Mouse (Mus musculus) Patski (cell line): Measurements from ENCODE around the gene Adra1d. TPM values are rescaled to one million over a fixed set of nuclear protein-coding genes. Genes with fewer than 3 reads are reported as not detected.

Experiments used
- ATAC-seq: fragments of 100-300 bp; one replicate; pipeline ENCODE4 v1.8.0; 2021
- CTCF ChIA-PET: fragments of 350-600 bp; sonication (Branson Sonifier 250); formaldehyde crosslinking; loops from one replicate; lab custom pipeline; 2022; ENCODE audit warnings: inconsistent platforms; lab: Charles Lee
- POLR2A ChIA-PET: fragments of 350-600 bp; sonication (Branson Sonifier 250); formaldehyde crosslinking; loops from one replicate; lab custom pipeline; 2022; ENCODE audit warnings: antibody characterized with exemption, inconsistent platforms; lab: Charles Lee
- DNase-seq: peaks from one replicate; pipeline ENCODE4 v3.0.0-alpha.2; 2011; ENCODE audit warnings: low read depth, low spot score
- H3K27me3 ChIP-seq: fragments of 371-371 bp; one replicate; pipeline ENCODE4 v1.5.1; 2021
- CTCF ChIP-seq: fragments of 100-300 bp; IDR thresholded peaks from one replicate; pipeline ENCODE4 v1.5.1; 2021
- in situ Hi-C: fragments of 300-500 bp; cut with MboI; formaldehyde crosslinking; loops from 3 replicates; pipeline ENCODE4 v1.11.1; 2018; ENCODE audit warnings: low pct_unique_long_range_greater_than_20kb, mixed read lengths
- polyA plus RNA-seq: library from polyadenylated mRNA; unstranded; gene quantifications from one replicate; pipeline ENCODE4 v1.2.3, GENCODE M21; 2021

Gene Adra1d
- polyA plus RNA-seq, 1 experiment from 2014 or later, result 7.8 TPM

- in situ Hi-C loops, result loop anchor here (25.0 kb wide), 1 partner anchor 384 kb away; no protein-coding TSS in a partner anchor
- no peaks in the 10 kb centered on the region for H3K27me3 ChIP-seq
- TF ChIP-seq CTCF, result no peak
- ATAC-seq, result no peak
- DNase-seq, result no peak
- CTCF ChIA-PET, result interaction anchor here (0.8 to 1.0 kb wide), 2 partner anchors 8 to 259 kb away, joined by 3 read pairs; no protein-coding TSS in a partner anchor
- POLR2A ChIA-PET, result no interaction called here
Measured at GRCm38 (mm10) chr2:131552736-131553400, 9.2 kb downstream of the Adra1d start.

- ChIA-PET CTCF (interaction anchor here (0.8 kb wide), 1 partner anchor 260 kb away, joined by 3 read pairs; no protein-coding TSS in a partner anchor), POLR2A (no interaction called here)
- DNase-seq, result no peak
- ATAC-seq, result no peak
- in situ Hi-C loops, result loop anchor here (25.0 kb wide), 1 partner anchor 385 kb away; no protein-coding TSS in a partner anchor
- no peaks in the 10 kb centered on the region for H3K27me3 ChIP-seq
- TF ChIP-seq CTCF, result no peak
Measured at GRCm38 (mm10) chr2:131551701-131552620, 10.1 kb downstream of the Adra1d start.

- ATAC-seq (no peak), DNase-seq (no peak)
- ChIA-PET CTCF (interaction anchor here (1.3 kb wide), 1 partner anchor 8 kb away, joined by 4 read pairs; no protein-coding TSS in a partner anchor), POLR2A (no interaction called here)
- H3K27me3 ChIP-seq, result no peaks in the 10 kb centered on the region
- in situ Hi-C loops, result loop anchor here (25.0 kb wide), 1 partner anchor 386 kb away; no protein-coding TSS in a partner anchor
- TF ChIP-seq CTCF, result no peak
Measured at GRCm38 (mm10) chr2:131550906-131551305, 11.2 kb downstream of the Adra1d start.

- ATAC-seq (no peak), DNase-seq (no peak)
- ChIA-PET POLR2A (no interaction called here), CTCF (interaction anchor here (1.3 to 2.0 kb wide), 2 partner anchors 9 to 220 kb away, joined by 4 to 8 read pairs; no protein-coding TSS in a partner anchor)
- in situ Hi-C loops, result loop anchor here (25.0 kb wide), 1 partner anchor 387 kb away; no protein-coding TSS in a partner anchor
- H3K27me3 ChIP-seq, result no peaks in the 10 kb centered on the region
- TF ChIP-seq CTCF, result no peak
Measured at GRCm38 (mm10) chr2:131550474-131550873, 11.6 kb downstream of the Adra1d start.

- in situ Hi-C loops, result loop anchor here (10.0 kb wide), 2 partner anchors 226 to 266 kb away; no protein-coding TSS in a partner anchor
- H3K27me3 ChIP-seq, result no peaks in the 10 kb centered on the region
- no peak for TF ChIP-seq CTCF
- POLR2A ChIA-PET, result interaction anchor here (0.8 to 0.9 kb wide), 2 partner anchors 9 to 263 kb away, joined by 3 to 4 read pairs; no protein-coding TSS in a partner anchor
- ATAC-seq (no peak), DNase-seq (no peak)
- CTCF ChIA-PET, result interaction anchor here (2.0 kb wide), 1 partner anchor 221 kb away, joined by 8 read pairs; no protein-coding TSS in a partner anchor
Measured at GRCm38 (mm10) chr2:131549090-131549489, 13.0 kb downstream of the Adra1d start.

DNA sequence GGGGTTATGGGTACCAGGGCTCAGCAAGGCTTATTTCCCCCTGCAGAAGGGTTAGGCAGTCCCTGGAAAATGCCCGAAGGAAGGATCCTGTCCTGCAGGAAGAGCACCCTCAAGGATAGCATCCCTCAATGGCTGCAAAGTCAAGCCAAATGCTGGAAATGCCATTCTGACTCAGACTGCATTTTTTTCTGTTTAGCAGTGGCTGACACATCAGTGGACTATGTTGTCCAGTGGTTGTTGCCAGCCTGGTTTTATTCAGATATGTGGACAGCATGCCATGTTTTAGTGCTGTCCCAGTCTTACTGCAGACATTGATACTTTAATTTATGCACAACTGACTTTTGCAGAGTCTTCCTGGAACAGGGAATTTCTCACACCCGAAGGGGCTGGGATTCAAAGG, 13.8 kb downstream of the Adra1d start:
- in situ Hi-C loops, result loop anchor here (10.0 kb wide), 2 partner anchors 226 to 266 kb away; no protein-coding TSS in a partner anchor
- ChIA-PET CTCF (interaction anchor here (2.0 kb wide), 1 partner anchor 222 kb away, joined by 8 read pairs; no protein-coding TSS in a partner anchor), POLR2A (interaction anchor here (0.8 kb wide), 1 partner anchor 264 kb away, joined by 3 read pairs; no protein-coding TSS in a partner anchor)
- H3K27me3 ChIP-seq, result no peaks in the 10 kb centered on the region
- ATAC-seq, result peak; percentile 70
- no peak for TF ChIP-seq CTCF
- peak; percentile 55 for DNase-seq

DNA sequence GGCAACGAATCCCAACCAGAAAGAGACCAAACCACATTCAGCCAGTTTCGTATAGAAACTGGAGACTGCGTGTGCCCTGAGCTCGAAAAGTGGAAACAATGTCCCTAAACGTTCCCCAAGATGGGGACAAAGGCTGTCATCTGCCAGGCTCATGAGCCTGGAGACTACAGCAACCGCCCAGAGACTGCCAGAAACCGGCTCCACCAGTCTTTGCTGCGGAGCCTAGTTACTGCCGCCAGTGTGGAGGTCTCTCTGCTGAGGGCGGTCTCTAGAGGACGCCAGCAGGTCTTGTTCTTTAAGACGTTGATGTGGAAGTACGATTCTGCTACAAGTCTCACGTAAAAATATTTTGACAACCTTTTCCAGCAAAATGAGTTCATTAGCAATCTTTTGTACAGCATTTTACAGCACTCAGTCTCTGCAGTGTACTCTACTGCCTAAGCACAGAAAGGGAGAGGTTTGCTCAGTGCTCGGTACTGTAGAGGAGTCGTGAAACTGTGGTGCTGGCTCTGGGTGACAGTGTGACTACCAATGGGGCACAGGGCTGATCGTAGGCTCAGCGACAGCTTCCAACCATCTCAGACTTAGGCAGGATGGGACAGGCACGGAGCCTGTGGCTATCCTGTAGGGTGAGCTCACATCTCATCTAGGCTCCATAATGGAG, 15.2 kb downstream of the Adra1d start:
- no peak for TF ChIP-seq CTCF
- DNase-seq, result no peak

DNA sequence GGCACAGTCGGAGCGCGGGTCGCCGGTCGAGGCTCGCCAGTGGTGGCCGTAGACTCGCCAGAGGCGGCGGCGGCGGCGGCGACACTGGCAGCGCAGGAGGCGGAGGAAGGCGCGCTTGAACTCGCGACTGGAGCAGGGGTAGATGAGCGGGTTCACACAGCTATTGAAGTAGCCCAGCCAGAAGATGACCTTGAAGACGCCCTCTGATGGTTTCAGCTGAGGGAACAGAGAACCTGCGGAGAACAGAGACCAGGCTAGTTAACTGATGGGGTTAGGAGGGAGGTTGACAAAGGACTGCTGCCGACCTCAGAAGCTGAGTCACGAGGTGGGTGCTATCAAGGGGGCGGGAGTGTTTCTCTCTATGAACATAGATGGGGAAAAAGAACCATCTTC, 15.8 kb downstream of the Adra1d start:
- in situ Hi-C loops, result loop anchor here (10.0 kb wide), 2 partner anchors 228 to 268 kb away; no protein-coding TSS in a partner anchor
- POLR2A ChIA-PET, result no interaction called here
- no peak for ATAC-seq
- TF ChIP-seq CTCF, result no peak
- CTCF ChIA-PET, result interaction anchor here (0.9 to 4.3 kb wide), 7 partner anchors 10 to 263 kb away, joined by 3 to 24 read pairs (median 4); no protein-coding TSS in a partner anchor
- H3K27me3 ChIP-seq, result no peaks in the 10 kb centered on the region
- DNase-seq, result no peak

More for the DNA sequence above, 15.2 kb downstream of the Adra1d start:
- ChIA-PET POLR2A (no interaction called here), CTCF (interaction anchor here (1.4 to 4.1 kb wide), 4 partner anchors 10 to 263 kb away, joined by 3 to 24 read pairs (median 6); no protein-coding TSS in a partner anchor)
- H3K27me3 ChIP-seq, result no peaks in the 10 kb centered on the region
- in situ Hi-C loops, result loop anchor here (10.0 kb wide), 2 partner anchors 228 to 268 kb away; no protein-coding TSS in a partner anchor
- no peak for ATAC-seq
